Mouse (Mus musculus) CH12.LX (cell line): ENCODE data around the gene Retn.

Source experiments
- CTCF ChIP-seq, 2 experiments: IDR thresholded peaks in 1 of 2; conservative IDR thresholded peaks in 1 of 2; 2 replicates each; pipeline ENCODE4 v1.5.1; 2011 to 2012; ENCODE audit warnings: low read depth in 2 of 2, low read length in 2 of 2, improper control_type of control experiment in 1 of 2, inconsistent platforms in 1 of 2, mild to moderate bottlenecking in 1 of 2, moderate library complexity in 1 of 2
- MAX ChIP-seq: IDR thresholded peaks from 2 replicates; pipeline ENCODE4 v1.6.1; 2011; ENCODE audit warnings: low read length, improper control_type of control experiment
- POLR2AphosphoS2 ChIP-seq: IDR thresholded peaks from 2 replicates; pipeline ENCODE4 v1.6.1; 2011; ENCODE audit warnings: low read depth, low read length, improper control_type of control experiment

GRCm38 (mm10) chr8:3609046-3609815, 46.3 kb upstream of the Retn start:
- no peak for TF ChIP-seq POLR2AphosphoS2
- TF ChIP-seq MAX: no peak
- TF ChIP-seq CTCF (conservative IDR thresholded peaks at IDR 0.05 in 1 of 2, IDR thresholded peaks at IDR 0.05 in 1 of 2; ENCODE audit: low read depth in 2 of 2, low read length in 2 of 2): no peak
